Mouse (Mus musculus) gastrocnemius, postnatal 25 days (tissue): ENCODE data around the gene Add3. TPM values are rescaled to one million over a fixed set of nuclear protein-coding genes. Genes with fewer than 3 reads are reported as not detected.
A peak's percentile ranks its signal among the peaks of the same experiment; 100 is the strongest.
"Not testable (repeated sequence)": the region's sequence is repeated elsewhere in the genome, so short reads cannot be mapped to it uniquely, and the experiment has no call there.

Experiments
- DNase-seq: peaks from one replicate; pipeline ENCODE4 v3.0.0; 2022
- total RNA-seq, 2 experiments: library from RNA; stranded (reverse); gene quantifications; 1 replicate in 1 of 2; 2 replicates in 1 of 2; pipeline ENCODE4 v1.2.3; 2021

The Add3 gene
- total RNA-seq, 2 experiments from 2014 or later: 21.4 to 24.3 TPM

DNA sequence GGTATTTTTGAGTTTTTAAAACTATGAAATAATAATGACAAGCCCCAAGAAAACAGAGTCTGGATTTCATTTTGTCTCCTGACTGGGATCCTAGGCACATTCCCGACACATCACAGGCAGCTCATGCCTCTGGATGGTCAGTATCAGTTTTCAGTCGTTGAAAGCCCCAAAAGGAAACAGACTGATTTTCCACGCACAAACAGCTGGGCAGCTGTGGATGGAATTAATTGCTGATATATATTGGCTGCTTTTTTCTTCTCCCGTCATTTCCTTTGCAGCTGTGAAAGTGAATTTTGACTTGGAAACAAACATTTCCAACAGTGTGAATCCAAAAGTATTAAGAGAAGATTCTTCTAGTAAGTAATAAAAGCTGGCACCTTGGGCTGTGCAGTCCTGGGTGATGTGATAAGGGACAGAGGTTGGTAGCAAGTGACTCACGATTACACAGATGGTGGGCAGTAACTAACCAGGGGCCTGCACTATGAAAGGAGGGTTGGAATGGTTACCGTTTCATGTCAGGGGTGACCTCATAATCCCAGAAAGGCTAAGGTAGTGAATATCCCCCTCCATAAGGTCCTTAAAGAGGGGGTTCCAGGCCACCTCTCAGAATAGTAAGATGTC, 51.7 kb downstream of the Add3 start:
- DNase-seq: no peak

DNA sequence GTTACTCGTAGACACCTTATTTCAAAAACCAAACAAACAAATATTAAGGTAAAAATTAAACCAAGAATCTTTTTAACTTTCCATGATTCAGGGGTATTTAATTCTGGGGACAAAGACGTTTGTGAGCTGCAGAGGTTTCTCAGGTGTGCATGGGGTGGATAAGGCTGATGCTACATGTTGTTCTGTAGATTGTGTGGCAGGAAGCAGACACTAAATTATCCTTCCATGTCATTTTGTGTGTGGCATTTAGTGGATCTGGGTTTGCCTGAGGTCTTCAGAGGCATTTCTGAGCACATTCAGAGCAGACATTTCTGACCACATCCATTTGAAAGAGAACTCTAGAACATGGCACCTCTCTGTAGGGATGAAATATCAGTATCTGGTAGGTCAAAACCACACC, 52.9 kb downstream of the Add3 start:
- no peak for DNase-seq

DNA sequence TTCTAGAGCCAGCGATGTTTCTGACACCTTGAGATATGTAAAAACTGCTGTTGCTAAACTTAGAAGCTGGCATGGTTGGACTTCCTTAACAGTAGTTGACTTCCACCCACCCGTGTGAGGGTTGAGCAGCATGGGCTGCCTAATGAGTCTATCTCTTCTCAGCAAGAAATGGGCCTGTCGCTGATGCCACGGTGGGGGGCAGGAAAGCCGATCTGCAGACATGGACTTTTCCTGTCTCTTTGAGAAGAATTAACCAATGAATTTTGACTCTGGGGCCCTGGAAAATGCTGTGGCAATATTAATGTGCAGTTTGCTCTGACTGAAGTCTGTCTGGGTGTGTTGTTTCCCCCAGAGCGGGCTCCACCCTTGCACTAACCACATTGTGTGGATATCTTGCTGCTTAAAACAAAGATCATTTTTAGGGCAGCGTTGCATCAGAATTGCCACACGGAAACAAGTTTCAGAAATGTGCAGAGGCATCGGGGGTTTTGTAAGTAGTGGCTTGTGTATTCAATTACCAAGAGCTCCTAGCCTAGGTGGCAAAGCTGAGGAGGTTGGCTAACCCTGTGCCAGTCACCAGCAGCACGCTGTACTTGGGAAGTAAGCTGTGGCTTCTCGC, 53.8 kb downstream of the Add3 start:
- no peak for DNase-seq

DNA sequence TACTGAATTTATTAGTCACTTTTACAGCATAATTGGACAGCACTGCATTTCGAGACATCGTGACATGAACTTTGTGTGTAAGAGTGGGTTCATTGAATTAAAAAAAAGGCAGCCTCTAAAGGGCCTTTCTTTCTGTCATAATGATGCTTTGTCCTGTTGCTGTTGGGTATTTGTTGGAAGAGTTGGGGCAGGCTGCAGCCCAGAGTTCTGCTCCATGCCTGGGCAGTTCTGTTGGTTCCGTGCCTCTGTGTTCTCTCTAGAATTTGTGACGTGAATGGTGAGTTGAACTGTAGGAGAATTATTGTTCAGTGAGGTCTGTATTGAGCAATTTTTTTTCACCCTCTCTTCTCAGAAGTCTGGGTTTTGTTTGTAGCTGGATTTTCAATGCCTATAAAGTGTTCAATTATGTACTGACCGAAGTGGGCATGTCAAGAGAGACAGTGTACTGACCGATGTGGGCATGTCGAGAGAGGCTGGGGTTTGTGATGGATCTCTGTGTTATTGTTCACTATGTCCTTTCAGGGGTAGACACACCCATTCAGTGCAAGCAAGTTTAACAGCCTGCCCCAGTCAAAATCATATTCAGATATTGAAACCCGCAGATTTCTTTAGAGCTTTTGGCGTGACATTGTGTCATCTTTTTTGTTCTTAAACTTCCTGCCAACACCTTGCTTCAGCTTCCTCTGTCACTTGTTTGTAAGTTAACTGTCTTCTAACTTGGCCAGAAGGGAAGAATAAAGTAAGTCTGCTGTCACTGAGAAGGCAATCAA, 54.7 kb downstream of the Add3 start:
- DNase-seq: no peak

DNA sequence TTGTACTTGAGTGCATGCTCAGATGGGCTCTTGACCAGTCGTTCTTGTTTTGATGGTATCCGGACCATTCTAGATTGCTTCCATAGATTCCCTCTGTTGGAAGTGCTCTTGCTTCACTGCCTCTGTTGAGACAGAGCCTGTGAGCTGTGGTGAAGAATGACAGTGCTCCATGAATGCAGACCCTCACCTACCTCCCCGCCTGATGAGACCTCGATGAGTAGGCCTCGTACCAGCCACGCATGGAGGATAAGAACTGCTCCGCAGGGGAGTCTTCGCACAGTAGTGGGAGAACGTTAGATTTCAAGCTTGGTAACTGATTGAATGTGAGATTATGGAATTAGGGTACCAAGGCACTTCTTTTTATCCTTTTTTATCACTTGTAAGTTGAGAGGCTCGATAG, 56.7 kb downstream of the Add3 start:
- DNase-seq: no peak

DNA sequence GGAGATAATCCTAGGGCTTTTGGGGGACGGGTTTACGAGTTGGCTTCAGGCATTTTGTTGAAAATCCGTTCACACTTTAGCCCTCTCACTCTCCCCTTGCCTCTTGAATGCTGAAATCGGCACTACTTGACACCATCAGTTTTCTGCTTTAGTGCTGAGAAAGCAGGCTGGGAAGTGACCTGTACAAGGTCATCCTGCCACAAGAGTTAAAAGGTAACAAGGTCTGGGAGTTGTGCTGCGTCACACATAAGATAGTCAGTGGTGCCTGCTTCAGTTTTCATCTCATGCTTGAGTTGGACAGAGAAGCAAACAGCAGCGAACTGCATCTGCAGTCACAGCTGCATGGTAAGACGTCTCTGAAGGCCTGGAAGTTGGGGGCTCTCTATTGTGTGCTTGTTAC, 57.5 kb downstream of the Add3 start:
- DNase-seq: no peak

DNA sequence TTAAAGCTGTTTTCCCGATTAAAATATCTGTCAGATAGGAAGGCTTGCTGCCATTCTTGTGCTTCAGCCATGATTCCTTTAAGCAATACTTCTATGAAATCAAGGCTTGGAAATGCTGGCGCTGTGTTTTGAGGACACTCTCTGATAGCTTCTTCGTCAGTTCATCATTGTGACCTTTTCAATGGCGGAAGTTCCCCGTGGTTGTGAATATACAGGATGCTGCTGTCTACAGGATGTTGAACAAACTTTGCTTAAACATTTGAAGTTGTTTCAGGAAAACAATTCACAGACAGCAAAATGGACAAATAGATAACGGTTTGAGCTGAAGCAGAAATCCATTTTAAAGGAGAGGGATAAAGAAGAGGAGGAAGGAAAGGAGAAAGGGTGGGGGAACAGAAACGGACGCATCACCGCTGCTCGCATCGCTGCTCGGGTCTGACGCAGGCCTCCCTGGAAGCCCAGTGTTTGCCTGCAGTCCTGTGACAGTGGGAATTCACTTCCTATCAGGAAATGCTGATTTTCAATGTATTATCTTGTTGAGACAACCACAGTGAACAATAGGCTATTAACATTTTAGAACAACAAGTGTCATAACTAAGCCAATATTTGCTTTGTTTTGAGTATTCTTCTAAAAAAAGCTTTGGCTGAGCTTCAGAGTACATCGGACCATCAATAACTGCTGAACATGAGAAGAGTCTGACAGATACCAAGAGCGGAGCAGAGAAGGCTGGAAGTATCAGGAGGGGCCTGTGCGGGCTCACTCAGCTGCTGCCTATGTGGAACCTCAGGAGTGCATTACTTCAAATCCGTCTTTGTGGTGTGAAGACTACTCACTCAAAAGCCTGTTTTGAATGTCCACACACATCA, 58.7 kb downstream of the Add3 start:
- DNase-seq: no peak

DNA sequence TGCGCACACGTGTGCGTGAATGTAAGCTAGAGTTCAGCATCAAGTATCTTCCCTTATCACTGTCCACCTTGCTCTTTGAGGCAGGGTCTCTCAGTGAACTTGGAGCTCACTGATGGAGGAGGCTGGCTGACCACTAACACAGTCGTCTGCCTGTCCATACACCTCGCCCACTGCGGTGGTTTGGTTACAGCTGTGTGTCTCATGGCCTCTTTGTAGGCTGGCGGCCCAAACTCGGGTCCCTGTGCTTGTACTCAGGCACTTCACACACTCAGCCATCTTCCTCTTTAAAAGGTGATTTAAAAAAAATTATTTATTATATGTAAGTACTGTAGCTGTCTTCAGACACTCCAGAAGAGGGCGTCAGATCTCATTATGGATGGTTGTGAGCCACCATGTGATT, 59.5 kb downstream of the Add3 start:
- DNase-seq: no peak

DNA sequence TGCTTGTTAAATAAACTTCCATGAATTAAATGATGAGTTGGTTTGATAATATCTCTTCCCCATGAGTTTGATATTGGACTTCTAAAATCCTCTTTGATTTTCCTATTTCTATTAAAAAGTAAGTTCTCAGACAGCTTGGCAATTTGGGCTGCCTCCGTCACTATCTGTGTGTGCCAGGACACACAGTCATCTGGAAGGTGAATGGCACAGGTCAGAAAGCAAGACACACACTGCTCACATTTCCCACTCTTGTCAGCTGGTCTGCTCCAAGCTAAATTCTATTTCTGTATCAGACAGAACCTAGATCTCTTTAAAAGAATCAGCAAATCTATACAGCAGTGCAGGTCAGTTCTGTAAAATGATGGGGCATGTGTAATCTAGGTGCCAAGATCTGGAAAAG, 61.9 kb downstream of the Add3 start:
- DNase-seq: no peak

DNA sequence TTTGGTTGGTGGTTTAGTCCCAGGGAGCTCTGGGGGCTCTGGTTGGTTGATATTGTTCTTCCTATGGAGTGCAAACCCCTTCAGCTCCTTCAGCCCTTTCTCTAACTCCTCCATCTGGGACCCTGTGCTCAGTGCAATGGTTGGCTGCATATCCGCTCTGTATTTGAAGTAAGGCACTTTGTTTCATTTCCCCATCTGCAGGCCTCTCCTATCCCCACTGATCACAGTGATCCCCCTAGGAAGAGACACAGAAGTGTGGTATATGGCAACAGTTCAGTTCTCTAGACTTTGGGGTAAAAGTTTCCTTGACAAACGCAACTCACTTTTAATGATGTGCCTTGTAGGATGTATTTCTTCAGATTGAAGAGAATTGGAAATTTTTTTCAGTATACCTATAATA, 66.7 kb downstream of the Add3 start:
- DNase-seq: no peak

DNA sequence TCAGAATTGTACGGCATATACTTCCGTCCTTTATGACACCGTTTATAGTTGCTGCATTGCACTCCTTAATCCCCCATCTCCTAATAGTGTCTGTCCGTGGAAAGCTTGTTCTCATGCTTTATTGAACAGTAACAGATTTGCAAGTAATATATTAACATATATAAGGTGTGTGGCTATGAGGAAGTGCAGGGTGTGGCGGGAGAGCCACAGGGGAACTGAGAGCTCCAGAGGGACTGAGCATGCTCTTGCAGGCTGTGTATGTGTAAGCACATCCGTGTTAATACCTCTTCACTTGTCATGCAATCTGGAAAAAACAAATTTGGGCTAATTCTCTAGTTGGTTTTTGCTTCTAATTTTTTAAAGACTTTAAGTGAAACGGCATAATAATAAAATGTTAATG, 68.6 kb downstream of the Add3 start:
- DNase-seq: no peak

DNA sequence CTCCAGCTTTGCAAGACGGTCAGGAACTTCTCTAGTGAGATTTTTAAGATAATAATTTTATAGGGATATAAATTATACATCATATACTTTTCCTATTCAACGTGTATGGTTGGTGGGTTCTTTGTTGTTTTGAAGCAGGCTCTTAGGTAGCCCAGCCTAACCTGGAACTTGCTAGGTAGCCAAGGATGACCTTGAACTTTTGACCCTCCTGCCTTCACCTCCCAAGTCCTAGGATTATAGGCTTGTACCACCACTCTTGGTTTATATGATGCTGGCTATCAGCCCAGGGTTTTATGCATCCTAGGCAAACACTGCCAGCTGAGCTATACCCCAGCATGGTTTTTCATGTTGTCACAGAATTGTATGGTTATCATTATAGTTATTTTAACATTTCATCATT, 70.0 kb downstream of the Add3 start:
- DNase-seq: no peak

DNA sequence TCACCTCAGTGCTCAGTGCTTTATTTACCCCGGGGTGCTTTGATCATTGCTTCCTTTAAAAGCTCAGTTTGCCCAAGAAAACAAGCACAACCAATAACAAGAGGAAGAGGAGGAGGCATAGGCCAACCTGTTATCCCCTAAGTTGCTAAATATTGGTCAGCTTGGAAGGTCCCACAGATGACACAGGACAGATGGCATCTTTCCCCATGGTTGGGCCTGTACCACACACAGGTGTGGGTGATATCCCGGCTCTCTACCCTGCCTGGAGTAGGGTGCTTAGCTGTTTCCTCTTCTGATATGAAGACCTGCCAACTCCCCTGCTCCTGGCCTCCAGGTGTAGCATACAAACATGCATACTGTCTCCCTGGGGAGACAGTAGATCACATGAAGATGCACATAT, 75.1 kb downstream of the Add3 start:
- no peak for DNase-seq

DNA sequence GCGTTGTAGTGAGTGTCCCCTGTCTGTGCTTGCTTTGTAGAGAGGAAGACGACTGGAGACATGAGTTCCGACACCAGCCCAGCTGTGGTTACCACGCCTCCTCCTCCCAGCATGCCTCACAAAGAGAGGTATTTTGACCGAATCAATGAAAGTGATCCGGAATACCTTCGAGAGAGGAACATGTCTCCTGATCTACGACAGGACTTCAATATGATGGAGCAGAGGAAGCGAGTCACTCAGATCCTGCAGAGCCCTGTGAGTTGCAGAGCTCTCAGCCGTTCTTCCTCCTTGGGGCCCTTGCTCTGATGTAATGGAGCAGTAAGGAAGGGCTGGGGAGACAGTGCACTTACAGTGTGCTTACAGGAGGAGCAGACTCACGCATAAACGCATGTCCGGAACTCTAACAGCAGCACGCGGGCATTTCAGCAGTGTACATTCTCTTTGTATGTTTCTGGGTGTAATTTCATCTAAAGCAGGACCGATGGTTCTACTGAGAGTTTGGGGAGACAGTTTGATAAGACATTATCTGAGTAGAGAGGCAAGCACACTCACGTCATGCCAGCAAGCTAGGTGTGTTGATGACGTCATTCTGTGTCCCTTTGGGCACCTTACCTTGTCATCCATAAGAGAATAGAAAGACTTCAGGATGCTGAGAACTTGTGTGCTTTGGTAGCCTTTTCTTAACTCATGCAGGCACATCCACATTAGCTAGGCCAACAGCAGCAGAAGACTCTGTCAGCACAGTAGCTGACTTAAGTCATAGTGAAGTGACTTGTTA, 76.7 kb downstream of the Add3 start:
- no peak for DNase-seq

DNA sequence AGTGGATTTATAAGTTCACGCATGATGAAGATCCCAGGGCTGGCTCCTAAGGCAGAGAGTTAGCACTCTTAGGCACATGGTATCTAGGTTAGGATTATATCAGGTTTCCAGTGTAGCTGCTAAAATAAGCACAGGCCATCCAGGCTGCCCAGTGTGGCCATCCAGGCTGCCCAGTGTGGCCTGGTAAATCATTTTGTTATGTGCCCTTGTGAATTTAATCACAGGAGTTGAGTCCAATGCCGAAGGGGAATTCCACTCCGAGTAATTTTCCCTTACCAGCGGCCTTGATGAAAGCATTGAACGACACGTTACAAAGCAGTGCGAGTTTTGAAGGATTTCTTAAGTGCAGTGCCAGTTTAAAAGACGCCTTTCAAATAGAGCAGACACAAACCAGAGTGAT, 77.6 kb downstream of the Add3 start:
- peak; percentile 65 for DNase-seq

DNA sequence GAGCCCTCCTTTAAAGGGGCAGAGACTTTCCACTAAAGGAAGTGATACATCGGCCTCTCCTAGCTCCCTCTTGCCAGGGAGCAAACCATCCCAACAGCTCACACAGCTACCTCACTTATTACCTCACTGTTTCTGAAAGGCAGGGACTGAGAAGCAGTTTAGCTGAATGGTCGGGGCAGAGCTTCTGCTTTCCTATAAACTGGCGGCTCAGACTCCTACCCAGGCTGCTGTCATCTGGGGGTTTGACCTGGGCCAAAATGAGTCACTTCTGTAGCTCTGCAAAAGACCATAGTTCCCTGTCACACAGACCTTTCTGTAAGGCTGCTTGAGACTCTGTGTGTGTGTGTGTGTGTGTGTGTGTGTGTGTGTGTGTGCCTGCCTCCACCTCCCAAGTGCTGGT, 79.1 kb downstream of the Add3 start:
- no peak for DNase-seq

DNA sequence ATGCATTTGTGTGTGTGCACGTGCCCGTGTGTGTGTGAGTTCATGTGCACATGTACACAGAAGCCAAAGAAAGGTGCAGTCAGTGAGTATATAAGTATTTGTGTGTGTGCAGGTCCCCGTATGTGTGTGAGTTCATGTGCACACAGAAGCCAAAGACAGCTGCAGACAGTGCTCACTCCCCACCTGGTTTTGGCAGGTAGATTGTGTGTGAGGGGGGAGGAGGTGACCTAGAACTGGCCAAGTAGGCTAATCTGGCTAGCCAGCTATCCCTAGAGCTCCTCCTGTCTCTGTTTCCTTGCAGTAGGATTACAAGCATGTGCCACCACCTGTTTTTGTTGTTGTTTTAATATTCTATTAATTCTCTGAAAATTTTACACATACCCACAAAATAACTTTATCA, 80.9 kb downstream of the Add3 start:
- DNase-seq: no peak

DNA sequence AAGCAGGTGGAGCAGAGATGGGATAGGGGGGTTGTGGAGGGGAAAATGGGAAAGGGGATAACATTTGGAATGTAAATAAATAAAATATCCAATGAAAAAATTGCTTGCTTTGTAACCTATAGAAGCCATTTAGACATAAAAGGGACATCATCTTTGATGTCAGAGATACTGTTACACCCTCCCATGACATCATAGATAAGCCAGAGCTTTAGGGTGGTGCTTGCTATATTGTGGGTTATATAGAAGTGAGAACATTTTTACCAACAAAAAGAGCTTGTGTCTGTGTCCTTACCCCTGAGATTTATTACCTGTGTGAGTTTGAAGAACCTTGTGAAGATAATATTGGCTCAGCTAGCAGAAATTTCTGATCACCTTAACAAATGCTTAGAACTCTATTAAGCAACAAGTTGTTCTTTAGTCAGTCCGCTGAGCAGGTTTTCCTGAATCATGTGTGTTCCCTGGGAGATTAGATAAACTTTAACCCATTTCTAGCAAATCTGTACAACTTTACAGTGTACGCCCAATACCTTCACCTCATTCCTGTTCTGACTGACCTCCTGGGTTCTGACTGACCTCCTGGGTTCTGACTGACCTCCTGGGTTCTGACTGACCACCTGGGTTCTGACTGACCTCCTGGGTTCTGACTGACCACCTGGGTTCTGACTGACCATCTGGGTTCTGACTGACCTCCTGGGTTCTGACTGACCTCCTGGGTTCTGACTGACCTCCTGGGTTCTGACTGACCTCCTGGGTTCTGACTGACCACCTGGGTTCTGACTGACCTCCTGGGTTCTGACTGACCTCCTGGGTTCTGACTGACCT, 85.2 kb downstream of the Add3 start:
- DNase-seq: not testable (repeated sequence)

DNA sequence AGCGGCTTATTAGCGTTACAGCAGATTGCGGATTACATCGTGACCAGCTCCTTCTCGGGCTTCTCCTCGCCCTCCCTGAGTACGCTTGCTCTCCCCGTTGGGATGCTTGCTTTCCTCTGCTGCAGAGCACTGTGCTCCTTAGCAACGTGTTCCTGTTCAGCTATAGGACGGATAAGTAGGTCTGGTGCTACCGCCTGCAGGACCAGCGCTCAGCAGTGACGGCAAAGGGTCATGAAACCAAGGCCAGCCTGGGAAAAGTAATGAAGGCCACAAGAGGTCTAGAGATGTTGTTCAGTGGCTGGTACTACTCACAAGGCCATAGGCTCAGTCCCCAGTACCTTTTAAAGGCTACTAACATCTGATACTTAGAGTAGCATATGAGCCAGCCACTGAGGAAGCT, 86.4 kb downstream of the Add3 start:
- no peak for DNase-seq

DNA sequence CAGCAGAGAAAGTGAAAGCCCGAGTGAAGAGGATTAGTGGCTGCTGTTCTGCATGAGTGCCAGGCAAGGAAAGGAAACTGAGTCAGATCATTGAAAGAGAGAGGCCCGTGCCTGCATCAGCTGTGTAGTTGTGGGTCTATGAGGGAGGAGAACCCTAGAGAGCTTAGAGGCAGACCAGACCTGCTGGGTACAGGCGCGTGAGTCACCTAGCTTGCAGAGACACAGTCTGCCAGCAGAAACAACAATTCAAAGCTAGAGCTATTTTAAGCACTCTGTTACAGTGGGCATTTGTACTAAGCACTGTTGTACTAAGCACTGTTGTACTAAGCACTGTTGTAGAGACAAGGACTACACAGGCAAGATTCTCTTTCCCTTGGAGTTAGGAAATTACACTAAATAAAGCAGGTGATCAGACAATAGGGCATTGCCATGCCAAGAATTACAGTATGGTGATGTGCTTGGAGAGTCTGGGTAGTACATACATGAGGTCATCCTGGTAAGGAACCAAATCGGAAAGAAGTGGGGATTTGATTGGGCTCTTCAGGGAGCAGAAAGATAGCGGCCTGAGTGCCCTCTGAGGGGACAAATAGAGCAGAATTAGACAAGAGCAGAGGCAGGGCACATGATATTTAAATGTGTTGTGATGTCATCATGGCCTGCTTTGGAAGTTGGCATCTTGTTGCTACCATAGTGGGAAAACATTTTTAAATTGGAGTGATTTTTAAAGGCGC, 88.0 kb downstream of the Add3 start:
- no peak for DNase-seq
